Mouse (Mus musculus) midbrain, postnatal 0 days (tissue): ENCODE results near the gene Btg3. TPM values are rescaled to one million over a fixed set of nuclear protein-coding genes. Genes with fewer than 3 reads are reported as not detected.

Experiments used
- ATAC-seq: fragments of 200-750 bp; cut with Nextera tagmentation; 2 replicates; pipeline ENCODE4 v1.8.0; 2017; ENCODE audit warnings: moderate number of reproducible peaks, mild to moderate bottlenecking, moderate TSS enrichment, moderate library complexity; ENCODE audit not compliant: low FRiP score
- DNase-seq: peaks from one replicate; pipeline ENCODE4 v3.0.0-alpha.2; 2015; ENCODE audit warnings: low spot score
- H3K27ac ChIP-seq: fragments of 300-500 bp; sonication (generic); 2 replicates; pipeline ENCODE4 v1.5.1; 2014; ENCODE audit warnings: low read depth, mild to moderate bottlenecking, low read length, mixed read lengths
- H3K27me3 ChIP-seq: fragments of 300-500 bp; sonication (generic); 2 replicates; pipeline ENCODE4 v1.6.1; 2014; ENCODE audit warnings: low read length, control low read depth, mixed read lengths; ENCODE audit not compliant: insufficient read depth
- H3K36me3 ChIP-seq: fragments of 300-500 bp; sonication (generic); 2 replicates; pipeline ENCODE4 v1.6.1; 2014; ENCODE audit warnings: low read length, control low read depth, mixed read lengths; ENCODE audit not compliant: insufficient read depth
- H3K4me1 ChIP-seq: fragments of 300-500 bp; sonication (generic); 2 replicates; pipeline ENCODE4 v1.6.1; 2014; ENCODE audit warnings: mild to moderate bottlenecking, control low read depth, antibody characterized with exemption, low read length, mixed read lengths; ENCODE audit not compliant: insufficient read depth
- H3K4me2 ChIP-seq: fragments of 300-500 bp; sonication (generic); 2 replicates; pipeline ENCODE4 v1.6.1; 2014; ENCODE audit warnings: low read depth, mild to moderate bottlenecking, low read length, mixed read lengths; ENCODE audit not compliant: poor library complexity, severe bottlenecking
- H3K4me3 ChIP-seq: fragments of 300-500 bp; sonication (generic); 2 replicates; pipeline ENCODE4 v1.5.1; 2014; ENCODE audit warnings: low read depth, mild to moderate bottlenecking, low read length, moderate library complexity
- H3K9ac ChIP-seq: fragments of 300-500 bp; sonication (generic); replicated peaks from 2 replicates; pipeline ENCODE4 v1.6.1; 2014; ENCODE audit warnings: mild to moderate bottlenecking, low read length, moderate library complexity, mixed read lengths; ENCODE audit not compliant: poor library complexity, severe bottlenecking
- H3K9me3 ChIP-seq: fragments of 300-500 bp; sonication (generic); 2 replicates; pipeline ENCODE4 v1.6.1; 2016; ENCODE audit warnings: low read length, control low read depth
- CTCF ChIP-seq: IDR thresholded peaks from 2 replicates; pipeline ENCODE4 v1.5.1; 2016; ENCODE audit warnings: antibody characterized with exemption, mild to moderate bottlenecking
- WGBS: fragments of 180-500 bp; shearing (Covaris S2); extraction: QIAGEN DNeasy Blood & Tissue Kit; methylation state at CpG from one replicate; pipeline ENCODE4 v1.1.7; 2014; 5-methylcytosine and 5-hydroxymethylcytosine counted together
- polyA plus RNA-seq: library from polyadenylated mRNA; unstranded; fragments of >200 nt; fragmentation: Nextera tagmentation; extraction: Ambion mirVana; gene quantifications from 2 replicates; pipeline ENCODE4 v1.2.1, GENCODE M21; 2015
- total RNA-seq: library from RNA; depleted of rRNA; stranded (reverse); fragments of >200 nt; gene quantifications from 2 replicates; pipeline ENCODE4 v1.2.3, GENCODE M21; 2014

Gene Btg3
- total and polyA plus RNA-seq, 2 experiments from 2014 or later = 10.2 to 19.8 TPM

GRCm38 (mm10) chr16:78402316-78402715 is 25.3 kb upstream of the Btg3 start:
- Histone ChIP-seq H3K36me3 (no peaks in the 10 kb centered on the region), H3K4me2 (no peak overlapping the region), H3K4me3 (no peak overlapping the region), H3K9ac (no peak overlapping the region), H3K27ac (no peak overlapping the region), H3K27me3 (no peaks in the 10 kb centered on the region), H3K9me3 (no peaks in the 10 kb centered on the region), H3K4me1 (no peaks in the 10 kb centered on the region)
- WGBS = 64% methylated on average over 2 of the region's 2 CpGs
- DNase-seq = no peak
- no peak for TF ChIP-seq CTCF
- no peak for ATAC-seq

- Histone ChIP-seq H3K9me3 (no peaks in the 10 kb centered on the region), H3K36me3 (no peaks in the 10 kb centered on the region), H3K4me1 (no peaks in the 10 kb centered on the region), H3K27me3 (no peaks in the 10 kb centered on the region), H3K4me3 (no peak overlapping the region), H3K9ac (no peak overlapping the region), H3K4me2 (no peak overlapping the region), H3K27ac (no peak overlapping the region)
- TF ChIP-seq CTCF = no peak
- no peak for DNase-seq
- WGBS = 89% methylated on average over 3 of the region's 3 CpGs
- ATAC-seq = no peak
Measured at GRCm38 (mm10) chr16:78399423-78399822, 22.4 kb upstream of the Btg3 start.

- Histone ChIP-seq H3K4me2 (no peak overlapping the region), H3K36me3 (no peaks in the 10 kb centered on the region), H3K4me1 (no peaks in the 10 kb centered on the region), H3K27ac (no peak overlapping the region), H3K9ac (no peak overlapping the region), H3K27me3 (no peaks in the 10 kb centered on the region), H3K9me3 (no peaks in the 10 kb centered on the region), H3K4me3 (no peak overlapping the region)
- no peak for ATAC-seq
- TF ChIP-seq CTCF = no peak
- DNase-seq = no peak
- WGBS = 94% methylated on average over 6 of the region's 6 CpGs
Measured at GRCm38 (mm10) chr16:78398734-78399133, 21.7 kb upstream of the Btg3 start.

GRCm38 (mm10) chr16:78391354-78391753 is 14.4 kb upstream of the Btg3 start:
- H3K27me3 ChIP-seq = no peaks in the 10 kb centered on the region
- no peaks in the 10 kb centered on the region for H3K36me3 ChIP-seq
- TF ChIP-seq CTCF = no peak
- no peak overlapping the region for H3K9ac ChIP-seq
- no peaks in the 10 kb centered on the region for H3K4me1 ChIP-seq
- H3K4me2 ChIP-seq = no peak overlapping the region
- ATAC-seq = no peak
- H3K4me3 ChIP-seq = no peak overlapping the region
- 58% methylated on average over 2 of the region's 2 CpGs for WGBS
- no peaks in the 10 kb centered on the region for H3K9me3 ChIP-seq
- DNase-seq = no peak
- H3K27ac ChIP-seq = no peak overlapping the region

GRCm38 (mm10) chr16:78389986-78390385 is 13.0 kb upstream of the Btg3 start:
- no peaks in the 10 kb centered on the region for H3K27me3 ChIP-seq
- 83% methylated on average over 3 of the region's 3 CpGs for WGBS
- no peaks in the 10 kb centered on the region for H3K36me3 ChIP-seq
- no peak overlapping the region for H3K4me3 ChIP-seq
- no peak overlapping the region for H3K4me2 ChIP-seq
- ATAC-seq = no peak
- no peak overlapping the region for H3K27ac ChIP-seq
- H3K4me1 ChIP-seq = no peaks in the 10 kb centered on the region
- no peak for TF ChIP-seq CTCF
- no peaks in the 10 kb centered on the region for H3K9me3 ChIP-seq
- DNase-seq = no peak
- no peak overlapping the region for H3K9ac ChIP-seq

- Histone ChIP-seq H3K27me3 (no peaks in the 10 kb centered on the region), H3K4me1 (no peaks in the 10 kb centered on the region), H3K9me3 (no peaks in the 10 kb centered on the region), H3K4me2 (no peak overlapping the region), H3K9ac (no peak overlapping the region), H3K27ac (no peak overlapping the region), H3K36me3 (no peaks in the 10 kb centered on the region), H3K4me3 (no peak overlapping the region)
- ATAC-seq (no peak), DNase-seq (no peak)
- WGBS = 77% methylated on average over 4 of the region's 4 CpGs
- no peak for TF ChIP-seq CTCF
Measured at GRCm38 (mm10) chr16:78389122-78389521, 12.1 kb upstream of the Btg3 start.
